Mouse (Mus musculus) liver, embryonic 14.5 days (tissue): ENCODE data around the gene Nmu.
A peak's percentile ranks its signal among the peaks of the same experiment; 100 is the strongest.

Source experiments
- CTCF ChIP-seq: IDR thresholded peaks from 2 replicates; pipeline ENCODE4 v1.5.1; 2016; ENCODE audit warnings: antibody characterized with exemption, low read depth, control low read depth
- EP300 ChIP-seq: IDR thresholded peaks from 2 replicates; pipeline ENCODE4 v1.6.1; 2016; ENCODE audit warnings: antibody characterized with exemption, low read depth

DNA sequence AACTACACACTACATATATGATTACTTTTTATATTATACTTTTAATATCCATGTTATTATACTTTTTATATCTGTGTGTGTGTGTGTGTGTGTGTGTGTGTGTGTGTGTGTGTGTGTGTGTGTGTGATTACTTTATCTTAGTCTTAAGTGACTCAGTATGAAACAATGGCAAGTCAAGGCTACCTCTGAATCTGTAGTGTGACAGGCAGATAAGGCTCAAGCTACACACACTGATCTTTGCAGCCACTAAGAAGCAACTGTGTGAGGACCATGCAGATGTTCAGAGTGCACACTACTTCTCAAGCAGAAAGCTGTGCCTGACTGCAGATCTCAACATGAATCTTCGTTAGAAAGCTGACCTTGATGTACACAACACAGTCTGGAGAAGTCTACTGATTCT is 79.7 kb downstream of the Nmu start:
- TF ChIP-seq CTCF = no peak
- TF ChIP-seq EP300 = peak; percentile 37; the same call in 1 of the 2 replicates
